Mouse (Mus musculus) CH12.LX (cell line): ENCODE measurements at regions not wholly inside any gene's neighbourhood (a gene's known extent, or its start where the extent isn't known, plus 50 kb on each side); places are given as distances from the start of the nearest gene placed in this dataset.

Source experiments
- CTCF ChIP-seq, 2 experiments: IDR thresholded peaks in 1 of 2; conservative IDR thresholded peaks in 1 of 2; 2 replicates each; pipeline ENCODE4 v1.5.1; 2011 to 2012; ENCODE audit warnings: low read depth in 2 of 2, low read length in 2 of 2, improper control_type of control experiment in 1 of 2, inconsistent platforms in 1 of 2, mild to moderate bottlenecking in 1 of 2, moderate library complexity in 1 of 2
- JUN ChIP-seq: IDR thresholded peaks from 2 replicates; pipeline ENCODE4 v1.6.1; 2011; ENCODE audit warnings: low read depth, mild to moderate bottlenecking, low read length, improper control_type of control experiment, moderate library complexity; ENCODE audit not compliant: insufficient read depth
- KAT2A ChIP-seq: IDR thresholded peaks from 2 replicates; pipeline ENCODE4 v1.6.1; 2012; ENCODE audit warnings: low read length, improper control_type of control experiment, inconsistent platforms; ENCODE audit not compliant: insufficient replicate concordance
- MAFK ChIP-seq: IDR thresholded peaks from 2 replicates; pipeline ENCODE4 v1.6.1; 2011; ENCODE audit warnings: low read length, improper control_type of control experiment; ENCODE audit not compliant: insufficient replicate concordance
- NRF1 ChIP-seq: IDR thresholded peaks from 2 replicates; pipeline ENCODE4 v1.6.1; 2014; ENCODE audit warnings: low read depth, mild to moderate bottlenecking, inconsistent platforms, low read length, improper control_type of control experiment, moderate library complexity
- POLR2A ChIP-seq: IDR thresholded peaks from 2 replicates; pipeline ENCODE4 v1.6.1; 2011; ENCODE audit warnings: low read depth, mild to moderate bottlenecking, improper control_type of control experiment, low read length
- POLR2AphosphoS2 ChIP-seq: IDR thresholded peaks from 2 replicates; pipeline ENCODE4 v1.6.1; 2011; ENCODE audit warnings: low read depth, low read length, improper control_type of control experiment
- RAD21 ChIP-seq: IDR thresholded peaks from 2 replicates; pipeline ENCODE4 v1.6.1; 2011; ENCODE audit warnings: low read depth, mild to moderate bottlenecking, low read length, improper control_type of control experiment, moderate library complexity
- ZC3H11A ChIP-seq: IDR thresholded peaks from 2 replicates; pipeline ENCODE4 v1.6.1; 2012; ENCODE audit warnings: low read depth, mild to moderate bottlenecking, inconsistent platforms, low read length, improper control_type of control experiment

GRCm38 (mm10) chr13:10618421-10618954, 257.8 kb upstream of the Chrm3 start:
- TF ChIP-seq RAD21 (no peak), CTCF (conservative IDR thresholded peaks at IDR 0.05 in 1 of 2, IDR thresholded peaks at IDR 0.05 in 1 of 2; ENCODE audit: low read depth in 2 of 2, low read length in 2 of 2) (no peak), MAFK (no peak), NRF1 (no peak), POLR2A (no peak), POLR2AphosphoS2 (no peak), KAT2A (no peak), JUN (no peak), ZC3H11A (no peak)
